Mouse (Mus musculus): ENCODE data around the gene Lce1c.
"Not testable (repeated sequence)": the region's sequence is repeated elsewhere in the genome, so short reads cannot be mapped to it uniquely, and the experiment has no call there.

Lce1c gene

DNA sequence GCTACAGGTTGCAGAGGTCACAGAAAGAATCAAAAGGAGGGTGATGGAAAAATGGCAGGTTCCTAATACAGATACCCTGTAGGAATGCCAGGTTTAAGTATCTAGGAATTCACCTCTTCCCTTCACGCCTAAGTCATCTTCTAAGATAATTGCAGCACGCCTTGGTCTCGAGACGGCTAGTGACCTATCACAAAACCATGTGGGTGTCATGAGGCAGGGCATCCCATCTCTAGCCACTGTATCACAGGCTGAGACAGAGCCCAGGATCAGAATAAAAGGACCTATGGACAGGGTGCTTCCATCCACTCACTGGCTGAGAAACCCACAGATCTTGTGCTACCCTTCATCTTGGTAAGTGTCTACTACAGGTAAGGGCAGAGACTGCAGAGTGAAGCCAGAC, at the start of gene Lce1c:
Gene Lce1c, plus strand, starts transcription at position 301 of the 400 bp plus-strand sequence.
- in situ Hi-C loops (cut with MboI, MseI) = no loop called here

- in situ Hi-C loops (cut with MboI, MseI) = no loop called here
Observed at GRCm38 (mm10) chr3:92637745-92638652, 41.0 kb upstream of the Lce1c start.

- in situ Hi-C loops (cut with MboI, MseI) = no loop called here
Observed at GRCm38 (mm10) chr3:92638653-92638991, 40.4 kb upstream of the Lce1c start.

DNA sequence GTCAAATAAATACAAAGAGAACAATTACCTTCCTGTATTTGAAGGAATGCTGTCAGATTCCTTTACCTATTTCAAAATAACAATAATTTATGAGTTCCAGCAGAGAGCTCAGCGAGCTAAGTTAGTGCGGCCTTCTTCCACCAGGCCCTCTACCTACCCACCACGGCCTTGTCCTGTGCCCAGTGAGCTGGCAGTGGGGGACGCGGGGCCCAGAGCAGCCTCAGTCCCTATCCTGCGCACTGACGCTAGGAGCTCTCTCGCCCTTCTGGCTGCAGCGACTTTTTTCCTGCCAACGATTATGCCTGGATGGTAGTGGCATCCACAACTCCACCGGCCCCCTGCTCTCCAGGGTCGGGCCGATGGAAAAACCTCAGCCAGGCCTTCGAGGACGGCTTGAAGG, 39.2 kb upstream of the Lce1c start:
- in situ Hi-C loops (cut with MboI, MseI) = no loop called here

DNA sequence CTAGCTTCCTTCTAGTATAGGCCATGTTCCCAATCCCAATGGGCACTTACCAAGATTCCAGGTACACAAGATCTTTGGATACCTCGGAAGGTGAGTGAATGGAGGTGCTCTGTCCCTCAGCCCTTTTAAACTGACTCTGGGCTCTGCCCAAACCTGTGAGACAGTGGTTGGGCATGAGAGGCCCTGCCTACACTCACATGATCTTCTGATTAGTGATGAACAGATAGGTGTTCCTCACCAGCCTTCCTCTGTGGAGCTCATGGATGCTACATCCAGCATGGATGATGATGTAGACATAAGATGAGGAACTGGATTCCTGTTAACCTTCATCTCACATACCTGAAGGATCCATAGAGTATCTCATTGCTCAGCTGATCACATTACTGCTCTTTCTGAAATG, 30.8 kb upstream of the Lce1c start, which contains the start of gene Lce1a1:
Gene Lce1a1, minus strand, starts transcription at position 101 of the 400 bp plus-strand sequence.
- in situ Hi-C loops (cut with MboI, MseI) = no loop called here

GRCm38 (mm10) chr3:92656826-92657225, 22.2 kb upstream of the Lce1c start, which contains the start of gene Lce1b:
TSS of gene Lce1b (minus strand) at chr3:92656926.
- in situ Hi-C loops (cut with MboI, MseI) = no loop called here

GRCm38 (mm10) chr3:92670215-92670614, 8.8 kb upstream of the Lce1c start, which contains the start of gene Lce1a2:
TSS of gene Lce1a2 (minus strand) at chr3:92670315.
- in situ Hi-C loops (cut with MboI, MseI) = no loop called here

GRCm38 (mm10) chr3:92687110-92687509, 8.1 kb downstream of the Lce1c start, which contains the start of gene Lce1d:
TSS of gene Lce1d (minus strand) at chr3:92687210.
- in situ Hi-C loops (cut with MboI, MseI) = no loop called here

- in situ Hi-C loops (cut with MboI, MseI) = not testable (repeated sequence)
Observed at GRCm38 (mm10) chr3:92689154-92689553, 10.1 kb downstream of the Lce1c start.

DNA sequence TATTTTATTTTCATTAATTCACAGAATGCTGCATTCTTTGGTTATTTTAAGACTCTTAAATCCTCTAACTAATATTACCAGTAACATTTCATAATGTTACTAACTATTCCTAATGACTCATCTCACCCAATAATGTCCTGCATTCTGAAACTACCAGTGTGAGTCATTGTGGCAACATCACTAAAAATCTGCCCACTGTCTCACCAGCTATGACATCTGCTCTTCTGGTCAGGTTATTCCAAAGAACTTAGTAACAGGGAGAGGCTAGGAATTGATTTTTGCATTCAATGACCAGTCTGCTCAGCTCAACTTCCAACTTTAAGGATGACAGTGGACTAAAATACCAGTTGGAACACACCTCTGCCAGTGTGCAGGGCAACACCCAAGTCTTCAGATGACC, 12.6 kb downstream of the Lce1c start:
- in situ Hi-C loops (cut with MboI, MseI) = no loop called here

DNA sequence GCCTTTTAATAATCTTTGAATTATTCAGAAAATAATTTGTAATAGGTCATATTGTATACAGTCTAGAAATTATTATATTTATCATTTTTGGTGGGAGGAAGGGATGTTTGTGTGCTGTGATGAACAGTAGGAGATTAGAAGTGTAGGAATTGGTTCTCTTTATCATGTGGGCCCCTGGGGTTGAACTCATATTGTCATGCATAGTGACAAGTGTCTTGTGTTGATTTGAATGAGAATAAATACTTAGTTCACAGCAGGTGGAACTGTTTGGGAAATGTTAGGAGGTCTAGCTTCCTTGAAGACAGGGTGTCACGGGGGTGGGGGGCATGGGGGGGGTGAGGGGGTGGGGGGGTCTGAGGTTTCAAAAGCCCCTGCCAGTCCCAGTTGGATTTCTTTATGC, 15.6 kb downstream of the Lce1c start:
- in situ Hi-C loops (cut with MboI, MseI) = no loop called here

- in situ Hi-C loops (cut with MboI, MseI) = no loop called here
Observed at GRCm38 (mm10) chr3:92708974-92709373, 29.9 kb downstream of the Lce1c start, which contains the start of gene Lce1e. TSS of gene Lce1e (minus strand) at chr3:92709074.

DNA sequence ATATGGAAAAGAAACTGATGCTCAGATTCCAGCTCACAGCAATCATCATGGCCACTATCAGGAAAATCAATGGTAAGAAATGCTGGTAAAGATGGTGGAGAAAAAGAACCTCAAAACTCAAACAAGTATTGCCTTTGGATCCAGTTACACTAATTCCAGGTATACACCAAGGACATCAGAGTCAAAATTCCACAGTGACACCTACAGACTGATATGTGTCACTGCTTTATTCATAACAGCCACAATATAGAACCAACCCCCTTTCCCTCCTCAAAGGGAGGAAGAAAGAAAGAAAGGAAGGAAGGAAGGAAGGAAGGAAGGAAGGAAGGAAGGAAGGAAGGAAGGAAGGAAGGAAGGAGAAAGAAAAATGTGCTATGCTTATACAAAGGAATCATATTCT, 36.1 kb downstream of the Lce1c start:
- in situ Hi-C loops (cut with MboI, MseI) = no loop called here

DNA sequence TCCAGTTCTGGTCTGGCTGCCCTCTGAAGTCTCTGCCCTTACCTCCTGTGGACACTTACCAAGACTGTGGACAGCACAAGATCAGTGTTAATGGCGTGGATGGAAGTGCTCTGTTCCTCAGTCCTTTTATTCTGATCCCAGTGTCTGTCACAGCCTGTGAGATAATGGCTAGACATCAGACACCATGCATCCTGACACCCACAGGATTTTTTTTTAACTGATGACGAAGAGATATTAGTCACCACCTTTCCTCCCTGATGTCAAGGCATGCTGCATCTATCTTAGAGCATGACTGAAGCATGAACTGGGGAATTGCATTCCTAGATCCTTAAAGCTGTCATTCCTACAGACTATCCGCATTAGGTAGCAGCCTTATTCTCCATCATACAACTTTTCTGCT, 41.2 kb downstream of the Lce1c start, which contains the start of gene Lce1f:
Gene Lce1f, minus strand, starts transcription at position 101 of the 400 bp plus-strand sequence.
- in situ Hi-C loops (cut with MboI, MseI) = no loop called here

GRCm38 (mm10) chr3:92722631-92723030, 43.6 kb downstream of the Lce1c start:
- in situ Hi-C loops (cut with MboI, MseI) = no loop called here

Data from T-helper 1 cell (primary cell).